ENCODE assay signal across 9 mouse cellular contexts in the genomic region with DNA sequence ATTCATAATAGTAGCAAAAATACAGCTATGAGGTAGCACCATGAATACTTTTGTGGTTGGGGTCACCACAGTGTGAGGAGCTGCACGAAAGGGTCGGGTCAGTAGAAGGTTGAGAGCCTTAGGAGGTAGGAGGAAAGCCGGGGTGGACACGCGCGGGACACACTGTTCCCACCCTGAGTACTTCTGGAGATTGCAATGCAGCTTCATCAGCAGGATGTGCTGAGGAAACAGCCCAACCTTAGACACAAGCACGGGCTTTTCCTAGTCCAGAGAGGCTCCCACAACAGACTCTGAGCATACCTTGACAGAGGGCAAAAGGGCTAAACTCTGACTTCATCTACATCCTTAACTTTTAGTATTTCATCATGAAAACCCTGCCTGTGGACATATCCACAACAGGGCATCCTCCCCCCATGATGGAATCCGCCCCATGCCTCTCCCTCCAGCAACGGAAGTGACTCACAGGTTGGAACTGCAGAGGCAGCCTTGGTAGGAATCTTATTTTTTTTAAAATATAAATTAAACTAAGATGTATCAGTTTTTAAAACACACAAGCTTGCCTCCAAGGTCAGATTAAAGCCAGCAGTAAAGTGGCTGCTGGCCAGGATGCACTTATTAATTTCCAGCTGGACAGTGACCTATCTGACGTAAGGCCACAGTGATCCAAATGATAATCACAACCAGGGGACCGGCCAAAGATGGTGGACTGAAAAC.
DNase-seq lines count a peak whose midpoint lies in the region.
"Had no signal": no experiment of that assay in that cellular context is flagged by ENCODE, and none has a peak within 500 bp of the region (broad histone marks: within the 10 kb centered on the region; RNA-seq: fewer than 3 reads in every experiment).

No protein-coding gene starts in this region.

- peak; percentile 35 to 43 for DNase-seq in heart, adult 9 months (ENCODE audit: low spot score in 2 of 2)
- no peak for DNase-seq in heart, adult 8-10 months (ENCODE audit: low spot score)
- DNase-seq in 416B (ENCODE audit: low read depth) = peak; percentile 19
- DNase-seq in adrenal gland, adult 8-10 months = peak; percentile 42
- peak; percentile 26 for DNase-seq in heart, postnatal 4 days
- no peak for DNase-seq in retina, postnatal 1 day
- no peak for DNase-seq in thymus, postnatal 10 days (ENCODE audit: low spot score in 2 of 2)
- DNase-seq: layer of hippocampus, adult 9-11 months; right cerebral cortex, postnatal 4 days had no signal

Comparison
In these comparisons a context has a peak if more than half of its experiments do, and no peak if none do; other contexts are left out.
1. DNase-seq: peak in heart, adult 9 months (2 of 2), 416B (single experiment), adrenal gland, adult 8-10 months (single experiment) and heart, postnatal 4 days (single experiment); none in heart, adult 8-10 months (single experiment), retina, postnatal 1 day (single experiment) and thymus, postnatal 10 days (0 of 2).